Mouse (Mus musculus): ENCODE results near the gene Gal3st3.
"Not testable (repeated sequence)": the region's sequence is repeated elsewhere in the genome, so short reads cannot be mapped to it uniquely, and the experiment has no call there.

The Gal3st3 gene

GRCm38 (mm10) chr19:5309025-5309424 lies 10.9 kb downstream of the Gal3st3 start:
- DNase-seq: peak in 1 of 2 experiments; percentile 11

GRCm38 (mm10) chr19:5313189-5313588 lies 15.1 kb downstream of the Gal3st3 start:
- no peak for DNase-seq

GRCm38 (mm10) chr19:5323801-5324200 lies 25.7 kb downstream of the Gal3st3 start:
- DNase-seq: peak; percentile 71 to 87

- DNase-seq: peak; percentile 12 to 52
These were observed 29.8 kb downstream of the Gal3st3 start for GRCm38 (mm10) chr19:5327970-5328369.

- no peak for DNase-seq
These were observed 36.6 kb downstream of the Gal3st3 start for GRCm38 (mm10) chr19:5334741-5335140.

- DNase-seq: no peak
These were observed 37.3 kb downstream of the Gal3st3 start, which contains the start of gene Catsper1 for GRCm38 (mm10) chr19:5335441-5335840. Gene Catsper1 (plus strand): TSS chr19:5335741.

- peak; percentile 84 to 92 for DNase-seq
These were observed 39.8 kb downstream of the Gal3st3 start for GRCm38 (mm10) chr19:5337975-5338374.

- DNase-seq: peak; percentile 5 to 45
These were observed 43.2 kb downstream of the Gal3st3 start for GRCm38 (mm10) chr19:5341360-5341759.

- peak in 1 of 2 experiments; percentile 5 for DNase-seq
These were observed 47.4 kb downstream of the Gal3st3 start for GRCm38 (mm10) chr19:5345297-5346131.

- no peak for DNase-seq
These were observed 49.9 kb downstream of the Gal3st3 start for GRCm38 (mm10) chr19:5348064-5348463.

GRCm38 (mm10) chr19:5348526-5349501 lies 50.7 kb downstream of the Gal3st3 start:
- peak; percentile 10 to 64 for DNase-seq

GRCm38 (mm10) chr19:5349502-5349873 lies 51.4 kb downstream of the Gal3st3 start, which contains the start of gene Cst6:
Gene Cst6 (minus strand): TSS chr19:5349574.
- DNase-seq: not testable (repeated sequence)

GRCm38 (mm10) chr19:5353609-5354008 lies 55.5 kb downstream of the Gal3st3 start:
- no peak for DNase-seq

- no peak for DNase-seq
These were observed 57.9 kb downstream of the Gal3st3 start for GRCm38 (mm10) chr19:5356080-5356479.
